Mouse (Mus musculus) MEL (cell line): ENCODE results near the gene Prss46. TPM values are rescaled to one million over a fixed set of nuclear protein-coding genes. Genes with fewer than 3 reads are reported as not detected.

ENCODE experiments used
- DNase-seq: peaks from one replicate; pipeline ENCODE4 v3.0.0; 2011; ENCODE audit warnings: low read depth, low spot score
- H3K27ac ChIP-seq: 2 replicates; pipeline ENCODE4 v1.5.1; 2012; ENCODE audit warnings: low read depth, mild to moderate bottlenecking, control low read depth, low read length, moderate library complexity; ENCODE audit not compliant: control insufficient read depth
- H3K27me3 ChIP-seq, 2 experiments: fragments of 150-350 bp in 1 of 2; sonication (generic) in 1 of 2; 2 replicates each; pipeline ENCODE4 v1.6.1; 2012; ENCODE audit warnings: low read length in 2 of 2, mild to moderate bottlenecking in 2 of 2, improper control_type of control experiment in 1 of 2, moderate library complexity in 1 of 2; ENCODE audit not compliant: insufficient read depth in 2 of 2, control insufficient read depth in 1 of 2
- H3K36me3 ChIP-seq, 2 experiments: 2 replicates each; pipeline ENCODE4 v1.6.1; 2012 to 2014; ENCODE audit warnings: low read length in 2 of 2, improper control_type of control experiment in 1 of 2, inconsistent platforms in 1 of 2, mild to moderate bottlenecking in 1 of 2; ENCODE audit not compliant: insufficient read depth in 2 of 2, control insufficient read depth in 1 of 2
- H3K4me1 ChIP-seq, 2 experiments: fragments of 150-350 bp in 1 of 2; sonication (generic) in 1 of 2; 2 replicates each; pipeline ENCODE4 v1.6.1; 2012; ENCODE audit warnings: low read length in 2 of 2, improper control_type of control experiment in 1 of 2, mild to moderate bottlenecking in 1 of 2; ENCODE audit not compliant: insufficient read depth in 2 of 2, control insufficient read depth in 1 of 2
- H3K4me3 ChIP-seq, 2 experiments: fragments of 150-350 bp in 1 of 2; sonication (generic) in 1 of 2; 2 replicates each; pipeline ENCODE4 v1.5.1; 2012; ENCODE audit warnings: low read depth in 2 of 2, low read length in 2 of 2, mild to moderate bottlenecking in 2 of 2, moderate library complexity in 2 of 2, control low read depth in 1 of 2, improper control_type of control experiment in 1 of 2; ENCODE audit not compliant: control insufficient read depth in 1 of 2, insufficient read depth in 1 of 2
- H3K79me2 ChIP-seq: 2 replicates; pipeline ENCODE4 v1.6.1; 2012; ENCODE audit warnings: mild to moderate bottlenecking, low read length, moderate library complexity; ENCODE audit not compliant: control insufficient read depth, poor library complexity, insufficient read depth
- H3K9ac ChIP-seq: 2 replicates; pipeline ENCODE4 v1.6.1; 2012; ENCODE audit warnings: low read depth, mild to moderate bottlenecking, control low read depth, low read length, moderate library complexity; ENCODE audit not compliant: control insufficient read depth, poor library complexity, severe bottlenecking
- H3K9me3 ChIP-seq: fragments of 150-350 bp; sonication (generic); replicated peaks from 2 replicates; pipeline ENCODE4 v1.6.1; 2012; ENCODE audit warnings: mild to moderate bottlenecking, low read length, improper control_type of control experiment, moderate library complexity; ENCODE audit not compliant: insufficient read depth
- CHD2 ChIP-seq: IDR thresholded peaks from 2 replicates; pipeline ENCODE4 v1.6.1; 2011; ENCODE audit warnings: low read length, improper control_type of control experiment
- ETS1 ChIP-seq: IDR thresholded peaks from 2 replicates; pipeline ENCODE4 v1.6.1; 2012; ENCODE audit warnings: low read depth, mild to moderate bottlenecking, inconsistent platforms, low read length, improper control_type of control experiment, moderate library complexity
- GATA1 ChIP-seq: IDR thresholded peaks from 2 replicates; pipeline ENCODE4 v1.6.1; 2011; ENCODE audit warnings: low read depth, low read length, improper control_type of control experiment
- HCFC1 ChIP-seq: IDR thresholded peaks from 2 replicates; pipeline ENCODE4 v1.6.1; 2012; ENCODE audit warnings: low read depth, mild to moderate bottlenecking, inconsistent platforms, low read length, improper control_type of control experiment, moderate library complexity
- MAFK ChIP-seq: IDR thresholded peaks from 2 replicates; pipeline ENCODE4 v1.6.1; 2011; ENCODE audit warnings: low read depth, mild to moderate bottlenecking, low read length, improper control_type of control experiment, borderline replicate concordance
- MAX ChIP-seq: IDR thresholded peaks from 2 replicates; pipeline ENCODE4 v1.6.1; 2011; ENCODE audit warnings: low read length, improper control_type of control experiment
- MAZ ChIP-seq: IDR thresholded peaks from 2 replicates; pipeline ENCODE4 v1.6.1; 2012; ENCODE audit warnings: low read depth, mild to moderate bottlenecking, inconsistent platforms, low read length, improper control_type of control experiment
- MEF2A ChIP-seq: IDR thresholded peaks from 2 replicates; pipeline ENCODE4 v1.6.1; 2014; ENCODE audit warnings: low read depth, mild to moderate bottlenecking, inconsistent platforms, low read length, improper control_type of control experiment; ENCODE audit not compliant: poor library complexity, insufficient replicate concordance, severe bottlenecking; ENCODE audit errors: extremely low read depth
- MXI1 ChIP-seq: IDR thresholded peaks from 2 replicates; pipeline ENCODE4 v1.6.1; 2011; ENCODE audit warnings: mild to moderate bottlenecking, low read depth, low read length, improper control_type of control experiment
- MYB ChIP-seq: IDR thresholded peaks from 2 replicates; pipeline ENCODE4 v1.6.1; 2011; ENCODE audit warnings: mild to moderate bottlenecking, low read depth, low read length, improper control_type of control experiment
- NRF1 ChIP-seq: IDR thresholded peaks from 2 replicates; pipeline ENCODE4 v1.6.1; 2014; ENCODE audit warnings: low read depth, mild to moderate bottlenecking, inconsistent platforms, low read length, improper control_type of control experiment, moderate library complexity; ENCODE audit not compliant: poor library complexity, insufficient read depth, severe bottlenecking
- SIN3A ChIP-seq: IDR thresholded peaks from 2 replicates; pipeline ENCODE4 v1.6.1; 2012; ENCODE audit warnings: low read length, improper control_type of control experiment, inconsistent platforms
- SMC3 ChIP-seq: IDR thresholded peaks from 2 replicates; pipeline ENCODE4 v1.6.1; 2011; ENCODE audit warnings: low read depth, low read length, improper control_type of control experiment
- TBP ChIP-seq: IDR thresholded peaks from 2 replicates; pipeline ENCODE4 v1.8.0; 2011; ENCODE audit warnings: low read depth, low read length, improper control_type of control experiment
- UBTF ChIP-seq: IDR thresholded peaks from 2 replicates; pipeline ENCODE4 v1.6.1; 2012; ENCODE audit warnings: low read depth, mild to moderate bottlenecking, inconsistent platforms, low read length, improper control_type of control experiment, moderate library complexity, borderline replicate concordance; ENCODE audit not compliant: insufficient read depth
- USF1 ChIP-seq: IDR thresholded peaks from 2 replicates; pipeline ENCODE4 v1.6.1; 2014; ENCODE audit warnings: low read depth, mild to moderate bottlenecking, inconsistent platforms, low read length, improper control_type of control experiment, moderate library complexity
- ZKSCAN1 ChIP-seq: IDR thresholded peaks from 2 replicates; pipeline ENCODE4 v1.6.1; 2012; ENCODE audit warnings: low read depth, mild to moderate bottlenecking, inconsistent platforms, low read length, improper control_type of control experiment, moderate library complexity
- ZMIZ1 ChIP-seq: IDR thresholded peaks from 2 replicates; pipeline ENCODE4 v1.6.1; 2012; ENCODE audit warnings: low read depth, mild to moderate bottlenecking, inconsistent platforms, low read length, improper control_type of control experiment, moderate library complexity
- polyA plus RNA-seq, 2 experiments: library from polyadenylated mRNA; stranded (reverse) in 1 of 2; unstranded in 1 of 2; fragments of >175 nt in 1 of 2; fragments of >200 nt in 1 of 2; gene quantifications; 2 replicates each; pipeline versions ENCODE4 v1.2.1 to v1.2.4; 2012; ENCODE audit warnings: low replicate concordance in 2 of 2, low read depth in 1 of 2; ENCODE audit not compliant: insufficient read length in 2 of 2, insufficient read depth in 1 of 2, missing spikeins in 1 of 2
- total RNA-seq: library from RNA; depleted of rRNA; stranded (reverse); fragments of 300-350 nt; gene quantifications from 2 replicates; pipeline ENCODE4 v1.2.3, GENCODE M21; 2012

Gene Prss46
- total and polyA plus RNA-seq, 3 experiments = not detected

DNA sequence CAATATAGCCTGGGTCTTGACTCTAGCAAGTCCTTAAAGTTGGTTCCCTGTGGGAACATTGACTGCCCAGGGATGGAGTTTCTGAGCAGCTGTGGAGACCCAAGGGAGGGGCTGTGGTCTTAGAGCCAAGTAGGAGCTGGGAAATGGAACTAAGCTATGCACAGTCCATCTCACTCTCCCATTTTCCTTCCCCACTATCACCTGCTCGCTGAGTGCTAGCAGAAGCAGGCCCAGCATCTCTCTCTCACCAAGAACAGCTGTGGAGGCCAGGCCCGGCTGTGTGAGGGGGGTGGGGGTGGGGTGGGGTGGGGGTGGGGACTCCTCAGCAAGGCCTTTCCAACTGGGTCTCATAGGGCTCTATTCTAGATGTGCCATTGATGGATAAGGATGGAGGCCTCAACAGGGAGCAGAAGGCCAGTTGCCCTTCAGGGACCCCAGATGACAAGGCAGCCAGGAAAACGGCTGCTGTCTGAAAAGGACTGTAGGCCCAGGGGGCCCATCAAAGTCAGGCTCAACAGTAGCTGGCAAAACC is 30.4 kb downstream of the Prss46 start:
- no peak for DNase-seq
- no peak overlapping the region for H3K27ac ChIP-seq
- H3K27me3 ChIP-seq = no peaks in the 10 kb centered on the region
- no peaks in the 10 kb centered on the region for H3K4me1 ChIP-seq
- TF ChIP-seq MAFK = no peak
- TF ChIP-seq MXI1 = no peak
- no peak for TF ChIP-seq GATA1
- TF ChIP-seq UBTF = no peak
- TF ChIP-seq MAX = no peak
- no peak for TF ChIP-seq ZMIZ1
- TF ChIP-seq, all 39 proteins: peak for 0
- no peak overlapping the region for H3K9ac ChIP-seq
- no peaks in the 10 kb centered on the region for H3K79me2 ChIP-seq
- no peak overlapping the region for H3K4me3 ChIP-seq
- H3K9me3 ChIP-seq = no peaks in the 10 kb centered on the region
- no peaks in the 10 kb centered on the region for H3K36me3 ChIP-seq

DNA sequence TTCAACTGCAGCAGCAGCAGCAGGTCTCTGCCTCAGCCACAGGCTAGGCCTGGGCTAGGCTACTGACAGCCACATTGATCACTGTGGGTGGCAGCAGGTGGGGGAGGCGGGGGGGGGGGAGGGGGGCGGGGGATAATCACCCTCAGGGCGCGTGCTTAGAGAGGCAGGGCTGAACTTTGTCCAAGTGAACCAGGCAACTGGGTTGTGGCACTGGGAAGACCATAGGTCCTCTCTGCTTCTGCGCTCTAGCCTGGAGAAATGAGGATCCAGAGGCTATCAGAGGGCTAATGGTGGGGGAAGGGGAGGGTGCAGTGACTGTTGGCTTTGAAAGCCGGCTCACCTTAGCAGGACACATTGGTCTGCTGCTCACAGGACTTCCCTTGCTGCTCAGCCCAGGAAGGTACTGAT is 31.0 kb downstream of the Prss46 start:
- H3K9ac ChIP-seq = no peak overlapping the region
- no peaks in the 10 kb centered on the region for H3K79me2 ChIP-seq
- H3K4me3 ChIP-seq = no peak overlapping the region
- TF ChIP-seq HCFC1 = no peak
- no peak for TF ChIP-seq MAZ
- TF ChIP-seq, all 39 proteins: peak for 0
- Histone ChIP-seq H3K4me1 (no peaks in the 10 kb centered on the region), H3K36me3 (no peaks in the 10 kb centered on the region), H3K9me3 (no peaks in the 10 kb centered on the region), H3K27ac (no peak overlapping the region), H3K27me3 (no peaks in the 10 kb centered on the region)
- DNase-seq = no peak

DNA sequence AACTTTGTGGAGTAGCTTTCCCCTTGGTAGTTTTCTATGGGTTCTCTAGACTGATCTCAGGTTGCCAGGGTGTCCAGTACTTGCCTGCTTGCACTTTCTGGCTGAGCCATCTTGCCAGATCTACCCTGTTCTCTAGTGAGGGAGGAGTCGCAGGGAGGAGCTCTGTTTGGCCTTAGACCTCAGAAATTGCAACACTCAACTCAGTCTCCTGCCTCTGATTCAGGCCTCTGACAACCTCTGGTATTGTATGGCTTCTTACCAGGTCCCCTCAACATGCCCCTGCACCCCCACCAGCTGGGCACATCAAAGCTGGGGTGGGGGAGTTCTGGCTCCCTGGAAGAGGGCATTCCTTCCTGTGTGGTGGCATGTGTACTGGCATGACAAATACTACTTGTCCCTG is 33.0 kb downstream of the Prss46 start:
- Histone ChIP-seq H3K4me3 (no peak overlapping the region), H3K27ac (no peak overlapping the region), H3K27me3 (no peaks in the 10 kb centered on the region), H3K9me3 (no peaks in the 10 kb centered on the region), H3K4me1 (no peaks in the 10 kb centered on the region), H3K36me3 (no peaks in the 10 kb centered on the region), H3K9ac (no peak overlapping the region), H3K79me2 (no peaks in the 10 kb centered on the region)
- DNase-seq = no peak
- TF ChIP-seq ZKSCAN1 (no peak), MEF2A (no peak), USF1 (no peak), MAZ (no peak), SMC3 (no peak), MAFK (no peak), MXI1 (no peak), TBP (no peak), HCFC1 (no peak), CHD2 (no peak), SIN3A (no peak), MYB (no peak), ETS1 (no peak), NRF1 (no peak)
